ENCODE assay signal across 21 mouse cellular contexts in genomic region chr16:43291423-43291822, GRCm38 (mm10).
DNase-seq lines count a peak whose midpoint lies in the region; ATAC-seq lines count a peak whose summit lies in the region.
"Had no signal": no experiment of that assay in that cellular context is flagged by ENCODE, and none has a peak within 500 bp of the region (broad histone marks: within the 10 kb centered on the region; RNA-seq: fewer than 3 reads in every experiment).

No protein-coding gene starts in this region.

- whole genome bisulfite sequencing in embryonic facial prominence, embryonic 13.5 days = 65% methylated on average over 3 of the region's 3 CpGs
- WGBS in embryonic facial prominence, embryonic 10.5 days = 77% methylated on average over 3 of the region's 3 CpGs

- H3K4me1 ChIP-seq in embryonic facial prominence, embryonic 13.5 days = peaks cover 4% of the 10 kb centered on the region
- H3K4me1 ChIP-seq in embryonic facial prominence, embryonic 10.5 days = peaks cover 6% of the 10 kb centered on the region
- H3K4me1 ChIP-seq: megakaryocyte, embryonic 14.5 days; midbrain, embryonic 15.5 days had no signal

- H3K9ac ChIP-seq in embryonic facial prominence, embryonic 13.5 days = no peak overlapping the region
- H3K9ac ChIP-seq: midbrain, embryonic 15.5 days; neural tube, embryonic 13.5 days had no signal

- H3K36me3 ChIP-seq in embryonic facial prominence, embryonic 13.5 days = no peaks in the 10 kb centered on the region
- H3K36me3 ChIP-seq in embryonic facial prominence, embryonic 10.5 days (replicated peaks) = no peaks in the 10 kb centered on the region
- H3K36me3 ChIP-seq: midbrain, embryonic 15.5 days; neural tube, embryonic 13.5 days had no signal

- DNase-seq in embryonic facial prominence, embryonic 10.5 days (ENCODE audit: low spot score) = no peak
- peak; percentile 29 for DNase-seq in layer of hippocampus, adult 11-12 months (ENCODE audit: low spot score)
- no peak for DNase-seq in layer of hippocampus, postnatal 25 days (ENCODE audit: extremely low spot score in 1 of 2, low spot score in 1 of 2)
- DNase-seq in 3T3-L1 (ENCODE audit: low read depth, low spot score) = peak; percentile 28
- DNase-seq in lung, postnatal 10 days = peak; percentile 77
- no peak for DNase-seq in kidney, postnatal 14 days
- no peak for DNase-seq in thymus, postnatal 14 days
- DNase-seq: adrenal gland, postnatal 10 days; cerebellum, adult 2 months; cerebellum, postnatal 25 days; gastrocnemius, postnatal 36 days; kidney, adult 11 months; retina, postnatal 1 day; right cerebral cortex, postnatal 25 days; spleen, adult 18-20 months had no signal

- H3K4me2 ChIP-seq in embryonic facial prominence, embryonic 13.5 days = no peak overlapping the region
- H3K4me2 ChIP-seq: midbrain, embryonic 15.5 days; neural tube, embryonic 13.5 days had no signal

- peak overlapping the region; percentile 30; the same call in 1 of the 2 replicates for H3K27ac ChIP-seq in embryonic facial prominence, embryonic 13.5 days
- no peak overlapping the region for H3K27ac ChIP-seq in embryonic facial prominence, embryonic 10.5 days (replicated peaks)
- H3K27ac ChIP-seq: midbrain, embryonic 15.5 days; neural tube, embryonic 13.5 days had no signal

- no peaks in the 10 kb centered on the region for H3K9me3 ChIP-seq in embryonic facial prominence, embryonic 13.5 days
- no peaks in the 10 kb centered on the region for H3K9me3 ChIP-seq in embryonic facial prominence, embryonic 10.5 days
- H3K9me3 ChIP-seq: megakaryocyte, embryonic 14.5 days; midbrain, embryonic 15.5 days; neural tube, embryonic 13.5 days had no signal

- H3K27me3 ChIP-seq in embryonic facial prominence, embryonic 13.5 days = no peaks in the 10 kb centered on the region
- H3K27me3 ChIP-seq in embryonic facial prominence, embryonic 10.5 days (replicated peaks; ENCODE audit: low read depth, poor library complexity, severe bottlenecking) = no peaks in the 10 kb centered on the region
- H3K27me3 ChIP-seq: megakaryocyte, embryonic 14.5 days; midbrain, embryonic 15.5 days; neural tube, embryonic 13.5 days had no signal

- H3K4me3 ChIP-seq in embryonic facial prominence, embryonic 13.5 days = no peak overlapping the region
- no peak overlapping the region for H3K4me3 ChIP-seq in embryonic facial prominence, embryonic 10.5 days
- H3K4me3 ChIP-seq: megakaryocyte, embryonic 14.5 days; midbrain, embryonic 15.5 days; neural tube, embryonic 13.5 days had no signal

- ATAC-seq in embryonic facial prominence, embryonic 13.5 days (ENCODE audit: insufficient number of reproducible peaks, insufficient read depth, low FRiP score, low TSS enrichment, low read depth) = no peak
- ATAC-seq: forebrain, embryonic 14.5 days; hindbrain, embryonic 16.5 days; midbrain, embryonic 15.5 days had no signal

Comparison
In these comparisons a context has a peak if more than half of its experiments do, and no peak if none do; other contexts are left out.
1. DNase-seq: peak in layer of hippocampus, adult 11-12 months (single experiment), 3T3-L1 (single experiment) and lung, postnatal 10 days (single experiment); none in embryonic facial prominence, embryonic 10.5 days (single experiment), layer of hippocampus, postnatal 25 days (0 of 2), kidney, postnatal 14 days (single experiment) and thymus, postnatal 14 days (single experiment).